Mouse (Mus musculus) CD4-positive naive resting alpha-beta T cell, adult 76 days (primary cell): ENCODE measurements around the gene Ccnd2. TPM values are rescaled to one million over a fixed set of nuclear protein-coding genes. Genes with fewer than 3 reads are reported as not detected.

Experiments used
- total RNA-seq: library from RNA; stranded (reverse); gene quantifications from one replicate; pipeline ENCODE4 v1.2.4, GENCODE M21; 2023

The Ccnd2 gene
- total RNA-seq, result 257 TPM

DNA sequence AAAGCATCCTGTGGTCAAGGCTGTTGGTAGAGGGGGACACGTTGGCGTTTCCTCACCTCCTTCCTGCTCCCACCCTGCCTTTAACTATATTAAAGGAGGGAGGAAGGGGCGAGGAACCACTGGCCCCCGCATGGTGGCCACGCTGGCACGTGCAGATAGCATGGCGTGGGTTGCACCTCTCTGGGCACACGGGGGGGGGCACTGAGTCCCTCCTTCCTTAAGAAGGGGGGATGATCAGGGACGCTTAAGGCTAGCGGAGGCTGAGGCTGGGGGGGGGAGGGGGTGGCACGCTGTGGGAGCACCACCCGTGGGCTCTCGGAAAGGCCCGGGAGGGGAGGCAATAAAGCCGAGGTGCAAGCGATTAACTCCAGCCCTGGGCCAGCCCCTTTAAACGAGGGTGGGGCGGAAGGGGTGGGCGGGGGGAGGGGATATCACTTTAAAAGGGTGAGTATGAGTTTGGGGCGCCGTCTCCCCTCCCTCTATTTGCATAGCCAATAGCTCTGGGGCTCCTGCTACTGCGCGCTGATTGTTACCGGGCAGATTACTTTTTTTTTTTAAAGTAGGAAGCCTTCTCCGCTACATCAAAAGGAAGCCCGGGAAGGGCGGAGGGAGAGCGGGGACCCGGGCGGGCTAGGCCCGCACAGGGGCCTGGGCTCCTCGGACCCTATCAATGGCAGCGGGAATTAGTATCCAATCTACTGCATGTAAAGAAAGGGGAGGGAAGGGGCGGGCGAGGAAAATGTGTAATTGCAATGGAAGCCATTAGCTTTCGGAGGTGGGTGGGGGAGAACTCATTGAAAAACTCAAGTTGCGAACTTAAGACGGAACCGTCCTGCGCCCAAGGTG, at the start of gene Ccnd2:
TSS of gene Ccnd2 (minus strand) at position 88 of the 846 bp plus-strand sequence.

DNA sequence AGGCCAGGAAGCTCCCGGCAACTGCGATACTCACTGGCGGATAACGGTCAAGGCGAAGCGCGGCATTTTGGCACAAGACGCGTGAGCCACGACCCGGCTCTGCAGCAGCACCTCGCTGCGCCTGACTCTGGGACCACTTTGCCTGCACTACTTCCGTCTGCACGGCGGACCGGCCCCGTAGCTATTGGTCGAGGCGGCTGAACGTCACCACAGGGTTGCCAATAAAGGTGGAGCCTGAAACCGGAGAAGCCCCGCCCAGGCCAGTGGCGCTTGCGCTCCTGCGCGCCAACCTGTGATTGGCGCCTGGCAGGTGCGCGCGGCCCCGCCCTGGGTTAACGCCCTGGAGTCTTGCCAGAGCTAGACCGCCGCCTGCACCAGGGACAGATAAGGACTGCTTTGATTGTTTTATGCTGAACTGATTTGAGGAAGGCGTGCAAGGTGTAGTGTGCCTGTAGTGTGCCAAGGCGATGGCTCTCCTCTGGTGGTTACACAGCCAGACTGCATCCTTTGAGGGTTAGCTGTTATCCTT, 42.5 kb downstream of the Ccnd2 start, which contains the start of gene Tigar:
TSS of gene Tigar (minus strand) at position 156 of the 529 bp plus-strand sequence.

Other genes starting within 250 kb of the Ccnd2 start
- not detected for gene Dyrk4, start 230.4 kb downstream of the Ccnd2 start, total RNA-seq
- 2.3 TPM for gene Rad51ap1, start 212.6 kb downstream of the Ccnd2 start, total RNA-seq
- gene D6Wsu163e, start 212.2 kb downstream of the Ccnd2 start, total RNA-seq, result 14.0 TPM
- not detected for gene Fgf6, start 136.6 kb downstream of the Ccnd2 start, total RNA-seq
- gene Fgf23, start 79.3 kb downstream of the Ccnd2 start, total RNA-seq, result not detected
- 10.6 TPM for gene Tigar, start 42.6 kb downstream of the Ccnd2 start, total RNA-seq